Mouse (Mus musculus) liver, postnatal 0 days (tissue): ENCODE data around the gene Gdf10.

Experiments
- CTCF ChIP-seq: sonication (generic); IDR thresholded peaks from 2 replicates; pipeline ENCODE4 v1.5.1; 2016; ENCODE audit warnings: antibody characterized with exemption, low read depth
- EP300 ChIP-seq: IDR thresholded peaks from 2 replicates; pipeline ENCODE4 v1.6.1; 2016; ENCODE audit warnings: antibody characterized with exemption, low read depth, mild to moderate bottlenecking

GRCm38 (mm10) chr14:33942222-33942621 lies 18.8 kb downstream of the Gdf10 start:
- no peak for TF ChIP-seq CTCF
- no peak for TF ChIP-seq EP300
